Mouse (Mus musculus) stomach, postnatal 0 days (tissue): ENCODE data around the gene Scml4.

Experiments used
- CTCF ChIP-seq: IDR thresholded peaks from 2 replicates; pipeline ENCODE4 v1.5.1; 2016; ENCODE audit warnings: antibody characterized with exemption, low read depth, mild to moderate bottlenecking, moderate library complexity
- EP300 ChIP-seq: optimal IDR thresholded peaks from 2 replicates; pipeline ENCODE3; 2016; ENCODE audit warnings: antibody characterized with exemption

DNA sequence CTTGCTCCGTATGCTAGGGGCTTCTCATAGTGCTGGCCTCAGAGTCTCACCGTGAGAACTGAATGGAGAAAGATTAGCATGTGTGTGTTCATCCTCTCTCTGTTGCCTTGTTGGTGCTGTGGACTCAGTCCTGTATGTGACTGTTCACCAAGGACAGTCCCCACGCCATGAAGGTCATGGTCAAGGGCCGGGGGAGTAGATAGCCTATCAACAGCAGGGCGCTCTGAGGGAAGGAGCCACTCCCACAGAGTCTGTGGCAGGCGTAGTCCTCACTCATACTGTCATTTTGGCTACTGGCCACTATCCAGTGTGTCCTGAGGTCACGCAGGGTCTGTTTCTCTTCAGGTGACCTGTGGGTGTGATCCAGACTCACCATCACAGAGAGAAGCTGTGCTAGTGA is 34.5 kb downstream of the Scml4 start:
- TF ChIP-seq CTCF (no peak), EP300 (no peak)
